Mouse (Mus musculus): ENCODE measurements around the gene Slc36a4. TPM values are rescaled to one million over a fixed set of nuclear protein-coding genes. Genes with fewer than 3 reads are reported as not detected.

Gene Slc36a4
- polyA plus RNA-seq, 1 experiment: 2.4 TPM

- Histone ChIP-seq H3K36me3 (ENCODE audit: control insufficient read depth, insufficient read depth, low read length, poor library complexity, severe bottlenecking) (no peaks in the 10 kb centered on the region), H3K9me3 (replicated peaks; ENCODE audit: control insufficient read depth, insufficient read depth, low read length, poor library complexity, severe bottlenecking) (no peaks in the 10 kb centered on the region)
- no peak for TF ChIP-seq EP300 (IDR thresholded peaks at IDR 0.05; ENCODE audit: insufficient read depth, low read depth, low read length)
- no peak for TF ChIP-seq POLR2A (IDR thresholded peaks at IDR 0.05; ENCODE audit: insufficient read depth, low read length)
- no peak for TF ChIP-seq CTCF (IDR thresholded peaks at IDR 0.05; ENCODE audit: low read depth, low read length)
These were observed 24.7 kb downstream of the Slc36a4 start for GRCm38 (mm10) chr9:15734056-15734866.

GRCm38 (mm10) chr9:15734867-15735131, 25.3 kb downstream of the Slc36a4 start:
- no peak overlapping the region for H3K27ac ChIP-seq (ENCODE audit: insufficient read depth, low read length)
- no peaks in the 10 kb centered on the region for H3K27me3 ChIP-seq (ENCODE audit: control insufficient read depth, insufficient read depth, low read length, poor library complexity, severe bottlenecking)
- no peak overlapping the region for H3K4me3 ChIP-seq (ENCODE audit: low read depth, low read length)
- no peaks in the 10 kb centered on the region for H3K36me3 ChIP-seq (ENCODE audit: control insufficient read depth, insufficient read depth, low read length, poor library complexity, severe bottlenecking)
- no peaks in the 10 kb centered on the region for H3K4me1 ChIP-seq (ENCODE audit: control insufficient read depth, insufficient read depth, low read length)
- TF ChIP-seq EP300 (IDR thresholded peaks at IDR 0.05; ENCODE audit: insufficient read depth, low read depth, low read length) (no peak), CTCF (IDR thresholded peaks at IDR 0.05; ENCODE audit: low read depth, low read length) (no peak), POLR2A (IDR thresholded peaks at IDR 0.05; ENCODE audit: insufficient read depth, low read length) (no peak)
- H3K9me3 ChIP-seq (replicated peaks; ENCODE audit: control insufficient read depth, insufficient read depth, low read length, poor library complexity, severe bottlenecking): no peaks in the 10 kb centered on the region
- H3K9ac ChIP-seq (ENCODE audit: low read depth, poor library complexity, severe bottlenecking): no peak overlapping the region

More at GRCm38 (mm10) chr9:15734056-15734866, 24.7 kb downstream of the Slc36a4 start:
- Histone ChIP-seq H3K4me1 (ENCODE audit: control insufficient read depth, insufficient read depth, low read length) (no peaks in the 10 kb centered on the region), H3K4me3 (ENCODE audit: low read depth, low read length) (no peak overlapping the region), H3K27ac (ENCODE audit: insufficient read depth, low read length) (no peak overlapping the region), H3K27me3 (ENCODE audit: control insufficient read depth, insufficient read depth, low read length, poor library complexity, severe bottlenecking) (no peaks in the 10 kb centered on the region), H3K9ac (ENCODE audit: low read depth, poor library complexity, severe bottlenecking) (no peak overlapping the region)

GRCm38 (mm10) chr9:15737522-15737921, 28.0 kb downstream of the Slc36a4 start:
- Histone ChIP-seq H3K4me3 (ENCODE audit: low read depth, low read length) (no peak overlapping the region), H3K27me3 (ENCODE audit: control insufficient read depth, insufficient read depth, low read length, poor library complexity, severe bottlenecking) (no peaks in the 10 kb centered on the region), H3K9me3 (replicated peaks; ENCODE audit: control insufficient read depth, insufficient read depth, low read length, poor library complexity, severe bottlenecking) (no peaks in the 10 kb centered on the region), H3K9ac (ENCODE audit: low read depth, poor library complexity, severe bottlenecking) (no peak overlapping the region), H3K36me3 (ENCODE audit: control insufficient read depth, insufficient read depth, low read length, poor library complexity, severe bottlenecking) (no peaks in the 10 kb centered on the region), H3K4me1 (ENCODE audit: control insufficient read depth, insufficient read depth, low read length) (no peaks in the 10 kb centered on the region), H3K27ac (ENCODE audit: insufficient read depth, low read length) (no peak overlapping the region)
- TF ChIP-seq EP300 (IDR thresholded peaks at IDR 0.05; ENCODE audit: insufficient read depth, low read depth, low read length) (no peak), POLR2A (IDR thresholded peaks at IDR 0.05; ENCODE audit: insufficient read depth, low read length) (no peak), CTCF (IDR thresholded peaks at IDR 0.05; ENCODE audit: low read depth, low read length) (no peak)

GRCm38 (mm10) chr9:15741428-15741827, 31.9 kb downstream of the Slc36a4 start:
- H3K36me3 ChIP-seq (ENCODE audit: control insufficient read depth, insufficient read depth, low read length, poor library complexity, severe bottlenecking): no peaks in the 10 kb centered on the region
- no peaks in the 10 kb centered on the region for H3K4me1 ChIP-seq (ENCODE audit: control insufficient read depth, insufficient read depth, low read length)
- no peaks in the 10 kb centered on the region for H3K27me3 ChIP-seq (ENCODE audit: control insufficient read depth, insufficient read depth, low read length, poor library complexity, severe bottlenecking)
- H3K9me3 ChIP-seq (replicated peaks; ENCODE audit: control insufficient read depth, insufficient read depth, low read length, poor library complexity, severe bottlenecking): no peaks in the 10 kb centered on the region
- TF ChIP-seq POLR2A (IDR thresholded peaks at IDR 0.05; ENCODE audit: insufficient read depth, low read length): no peak
- no peak for TF ChIP-seq EP300 (IDR thresholded peaks at IDR 0.05; ENCODE audit: insufficient read depth, low read depth, low read length)
- no peak for TF ChIP-seq CTCF (IDR thresholded peaks at IDR 0.05; ENCODE audit: low read depth, low read length)
- H3K27ac ChIP-seq (ENCODE audit: insufficient read depth, low read length): no peak overlapping the region
- no peak overlapping the region for H3K4me3 ChIP-seq (ENCODE audit: low read depth, low read length)
- H3K9ac ChIP-seq (ENCODE audit: low read depth, poor library complexity, severe bottlenecking): no peak overlapping the region

GRCm38 (mm10) chr9:15741931-15742330, 32.4 kb downstream of the Slc36a4 start:
- no peak for TF ChIP-seq POLR2A (IDR thresholded peaks at IDR 0.05; ENCODE audit: insufficient read depth, low read length)
- TF ChIP-seq EP300 (IDR thresholded peaks at IDR 0.05; ENCODE audit: insufficient read depth, low read depth, low read length): no peak
- TF ChIP-seq CTCF (IDR thresholded peaks at IDR 0.05; ENCODE audit: low read depth, low read length): no peak
- Histone ChIP-seq H3K9ac (ENCODE audit: low read depth, poor library complexity, severe bottlenecking) (no peak overlapping the region), H3K27ac (ENCODE audit: insufficient read depth, low read length) (no peak overlapping the region), H3K4me3 (ENCODE audit: low read depth, low read length) (no peak overlapping the region), H3K9me3 (replicated peaks; ENCODE audit: control insufficient read depth, insufficient read depth, low read length, poor library complexity, severe bottlenecking) (no peaks in the 10 kb centered on the region), H3K36me3 (ENCODE audit: control insufficient read depth, insufficient read depth, low read length, poor library complexity, severe bottlenecking) (no peaks in the 10 kb centered on the region), H3K4me1 (ENCODE audit: control insufficient read depth, insufficient read depth, low read length) (no peaks in the 10 kb centered on the region), H3K27me3 (ENCODE audit: control insufficient read depth, insufficient read depth, low read length, poor library complexity, severe bottlenecking) (no peaks in the 10 kb centered on the region)

GRCm38 (mm10) chr9:15745985-15746607, 36.6 kb downstream of the Slc36a4 start:
- H3K36me3 ChIP-seq (ENCODE audit: control insufficient read depth, insufficient read depth, low read length, poor library complexity, severe bottlenecking): no peaks in the 10 kb centered on the region
- no peak overlapping the region for H3K27ac ChIP-seq (ENCODE audit: insufficient read depth, low read length)
- no peak overlapping the region for H3K9ac ChIP-seq (ENCODE audit: low read depth, poor library complexity, severe bottlenecking)
- H3K4me1 ChIP-seq (ENCODE audit: control insufficient read depth, insufficient read depth, low read length): no peaks in the 10 kb centered on the region
- H3K4me3 ChIP-seq (ENCODE audit: low read depth, low read length): no peak overlapping the region
- H3K27me3 ChIP-seq (ENCODE audit: control insufficient read depth, insufficient read depth, low read length, poor library complexity, severe bottlenecking): no peaks in the 10 kb centered on the region
- H3K9me3 ChIP-seq (replicated peaks; ENCODE audit: control insufficient read depth, insufficient read depth, low read length, poor library complexity, severe bottlenecking): no peaks in the 10 kb centered on the region
- no peak for TF ChIP-seq EP300 (IDR thresholded peaks at IDR 0.05; ENCODE audit: insufficient read depth, low read depth, low read length)
- no peak for TF ChIP-seq CTCF (IDR thresholded peaks at IDR 0.05; ENCODE audit: low read depth, low read length)
- no peak for TF ChIP-seq POLR2A (IDR thresholded peaks at IDR 0.05; ENCODE audit: insufficient read depth, low read length)
